Mouse (Mus musculus): ENCODE results near the gene Pik3r3. TPM values are rescaled to one million over a fixed set of nuclear protein-coding genes. Genes with fewer than 3 reads are reported as not detected.

Gene Pik3r3
- total RNA-seq, 1 experiment from 2014 or later, result not detected

- ATAC-seq (replicated peaks; ENCODE audit: insufficient number of reproducible peaks, low FRiP score, low TSS enrichment, poor library complexity, severe bottlenecking), result no peak
These were observed 120.7 kb downstream of the Pik3r3 start for GRCm38 (mm10) chr4:116342119-116342518.

GRCm38 (mm10) chr4:116352496-116352895 lies 131.1 kb downstream of the Pik3r3 start:
- no peak for ATAC-seq (replicated peaks; ENCODE audit: insufficient number of reproducible peaks, low FRiP score, low TSS enrichment, poor library complexity, severe bottlenecking)

Other genes with a start within 250 kb of the Pik3r3 start
- gene Faah, start 203.7 kb upstream of the Pik3r3 start, total RNA-seq (2017), result 5.3 to 9.1 TPM (median 6.8 TPM) in 3 replicates
- 19.5 to 41.1 TPM (median 19.5 TPM) in 3 replicates for gene Nsun4, start 167.7 kb upstream of the Pik3r3 start, total RNA-seq (2017)
- gene Uqcrh, start 146.5 kb upstream of the Pik3r3 start, total RNA-seq (2017), result 438 to 562 TPM (median 516 TPM) in 3 replicates
- 5.2 to 13.2 TPM (median 8.6 TPM) in 3 replicates for gene Lrrc41, start 146.3 kb upstream of the Pik3r3 start, total RNA-seq (2017)
- gene Rad54l, start 97.9 kb upstream of the Pik3r3 start, total RNA-seq (2017), result 1.1 to 2.1 TPM (median 1.2 TPM) in 3 replicates
- 10.0 to 24.0 TPM (median 12.7 TPM) in 3 replicates for gene Pomgnt1, start 97.8 kb upstream of the Pik3r3 start, total RNA-seq (2017)
- gene Lurap1, start 70.3 kb upstream of the Pik3r3 start, total RNA-seq (2017), result 0.19 TPM in 1 of 3 replicates, not detected in the others
- not detected in 3 replicates for gene Tspan1, start 54.0 kb upstream of the Pik3r3 start, total RNA-seq (2017)
- gene 1700042G07Rik, start 48.2 kb upstream of the Pik3r3 start, total RNA-seq (2017), result not detected in 3 replicates
- 0.76 TPM in 1 of 3 replicates, not detected in the others for gene Gm49337, start 48.2 kb upstream of the Pik3r3 start, total RNA-seq (2017)
- 3.7 to 11.7 TPM (median 7.4 TPM) in 3 replicates for gene Mast2, start 242.6 kb downstream of the Pik3r3 start, total RNA-seq (2017)

All from monocyte, adult 5-6 weeks (primary cell).